8 mouse cellular contexts compared by ENCODE assay signal in genomic region chr6:31216206-31217059, GRCm38 (mm10).
A peak's percentile ranks its signal among the peaks of the same experiment; 100 is the strongest.
DNase-seq lines count a peak whose midpoint lies in the region; ATAC-seq lines count a peak whose summit lies in the region.

No protein-coding gene starts in this region.

- H3K4me1 ChIP-seq in hindbrain, embryonic 11.5 days (replicated peaks; ENCODE audit: control insufficient read depth, insufficient read depth, low read length), result 0 out of 2 replicates have a peak, but pooled peaks cover 15% of the 10 kb centered on the region
- peaks cover 20% of the 10 kb centered on the region for H3K4me1 ChIP-seq in lung, embryonic 16.5 days (replicated peaks; ENCODE audit: control insufficient read depth, insufficient read depth, low read length)

- ATAC-seq in hindbrain, embryonic 11.5 days (ENCODE audit: low FRiP score), result peak; percentile 72
- peak; percentile 73 for ATAC-seq in lung, embryonic 16.5 days (ENCODE audit: low read depth)

- peak overlapping the region; percentile 55 for H3K9ac ChIP-seq in hindbrain, embryonic 11.5 days (ENCODE audit: low read depth, low read length)
- peak overlapping the region; percentile 70 for H3K9ac ChIP-seq in lung, embryonic 16.5 days (ENCODE audit: low read length)

- under 1% methylated on average over 60 of the region's 100 CpGs for WGBS in hindbrain, embryonic 11.5 days
- WGBS in lung, embryonic 16.5 days, result under 1% methylated on average over 93 of the region's 100 CpGs

- no peak overlapping the region for H3K27ac ChIP-seq in hindbrain, embryonic 11.5 days (ENCODE audit: low read depth, low read length)
- no peak overlapping the region for H3K27ac ChIP-seq in lung, embryonic 16.5 days (ENCODE audit: low read length)

- H3K4me2 ChIP-seq in hindbrain, embryonic 11.5 days (replicated peaks; ENCODE audit: low read depth, low read length), result peak overlapping the region; percentile 100
- peak overlapping the region; percentile 100 for H3K4me2 ChIP-seq in lung, embryonic 16.5 days (ENCODE audit: low read depth, low read length)

- DNase-seq in ES-CJ7 (ENCODE audit: low read depth, low spot score), result peak; percentile 66
- DNase-seq in cerebellum, adult 8-10 months, result peak; percentile 88
- DNase-seq in frontal cortex, postnatal 10 days (ENCODE audit: low spot score in 2 of 2), result peak; percentile 87 to 90
- peak; percentile 67 for DNase-seq in hindbrain, embryonic 11.5 days (ENCODE audit: low spot score)
- DNase-seq in layer of hippocampus, postnatal 10 days (ENCODE audit: low spot score in 2 of 2), result peak; percentile 80 to 84
- DNase-seq in ovary, adult 18-20 months (ENCODE audit: low spot score), result peak; percentile 91
- DNase-seq in thymus, adult 18-20 months, result peak; percentile 75 to 83

- peak overlapping the region; percentile 70 for H3K4me3 ChIP-seq in hindbrain, embryonic 11.5 days (ENCODE audit: low read depth, low read length)
- H3K4me3 ChIP-seq in lung, embryonic 16.5 days (ENCODE audit: low read length), result peak overlapping the region; percentile 74

- H3K9me3 ChIP-seq in hindbrain, embryonic 11.5 days (ENCODE audit: control insufficient read depth, low read length), result no peaks in the 10 kb centered on the region
- no peaks in the 10 kb centered on the region for H3K9me3 ChIP-seq in lung, embryonic 16.5 days (ENCODE audit: control insufficient read depth, low read length)

- H3K27me3 ChIP-seq in hindbrain, embryonic 11.5 days (ENCODE audit: control insufficient read depth, insufficient read depth, low read length), result peaks cover 49% of the 10 kb centered on the region
- H3K27me3 ChIP-seq in lung, embryonic 16.5 days (ENCODE audit: control insufficient read depth, insufficient read depth, low read depth, low read length), result peaks cover 56% of the 10 kb centered on the region

- H3K36me3 ChIP-seq in hindbrain, embryonic 11.5 days (ENCODE audit: control insufficient read depth, insufficient read depth, low read length), result no peaks in the 10 kb centered on the region
- no peaks in the 10 kb centered on the region for H3K36me3 ChIP-seq in lung, embryonic 16.5 days (ENCODE audit: control insufficient read depth, insufficient read depth, low read length)
